Mouse (Mus musculus) retina, postnatal 7 days (tissue): ENCODE data around the gene Spin2c.

Experiments used
- DNase-seq: peaks from one replicate; pipeline ENCODE4 v3.0.0-alpha.2; 2012; ENCODE audit warnings: low read depth, low spot score

Spin2c gene

GRCm38 (mm10) chrX:153831951-153832561 is at the start of gene Spin2c:
Gene Spin2c, plus strand, starts transcription at chrX:153832225.
- peak; percentile 8 for DNase-seq

- no peak for DNase-seq
Measured at GRCm38 (mm10) chrX:153832606-153833005, 581 bp downstream of the Spin2c start.
